Mouse (Mus musculus): ENCODE data around the gene Vav2. TPM values are rescaled to one million over a fixed set of nuclear protein-coding genes. Genes with fewer than 3 reads are reported as not detected.

Vav2 gene
- total RNA-seq, 2 experiments from 2014 or later: 0.77 to 1.7 TPM

- no peak for ATAC-seq (replicated peaks; ENCODE audit: low FRiP score, poor library complexity, severe bottlenecking)
Measured at GRCm38 (mm10) chr2:27377876-27378275, 49.0 kb downstream of the Vav2 start.

- no peak for ATAC-seq (replicated peaks; ENCODE audit: low FRiP score, poor library complexity, severe bottlenecking)
Measured at GRCm38 (mm10) chr2:27377164-27377563, 49.7 kb downstream of the Vav2 start.

GRCm38 (mm10) chr2:27375141-27375540 lies 51.7 kb downstream of the Vav2 start:
- no peak for ATAC-seq (replicated peaks; ENCODE audit: low FRiP score, poor library complexity, severe bottlenecking)

GRCm38 (mm10) chr2:27373349-27373748 lies 53.5 kb downstream of the Vav2 start:
- ATAC-seq (replicated peaks; ENCODE audit: low FRiP score, poor library complexity, severe bottlenecking): no peak

GRCm38 (mm10) chr2:27371450-27371849 lies 55.4 kb downstream of the Vav2 start:
- no peak for ATAC-seq (replicated peaks; ENCODE audit: low FRiP score, poor library complexity, severe bottlenecking)

GRCm38 (mm10) chr2:27368980-27369379 lies 57.9 kb downstream of the Vav2 start:
- ATAC-seq (replicated peaks; ENCODE audit: low FRiP score, poor library complexity, severe bottlenecking): no peak

GRCm38 (mm10) chr2:27365296-27365695 lies 61.5 kb downstream of the Vav2 start:
- no peak for ATAC-seq (replicated peaks; ENCODE audit: low FRiP score, poor library complexity, severe bottlenecking)

- no peak for ATAC-seq (replicated peaks; ENCODE audit: low FRiP score, poor library complexity, severe bottlenecking)
Measured at GRCm38 (mm10) chr2:27361786-27362185, 65.0 kb downstream of the Vav2 start.

DNA sequence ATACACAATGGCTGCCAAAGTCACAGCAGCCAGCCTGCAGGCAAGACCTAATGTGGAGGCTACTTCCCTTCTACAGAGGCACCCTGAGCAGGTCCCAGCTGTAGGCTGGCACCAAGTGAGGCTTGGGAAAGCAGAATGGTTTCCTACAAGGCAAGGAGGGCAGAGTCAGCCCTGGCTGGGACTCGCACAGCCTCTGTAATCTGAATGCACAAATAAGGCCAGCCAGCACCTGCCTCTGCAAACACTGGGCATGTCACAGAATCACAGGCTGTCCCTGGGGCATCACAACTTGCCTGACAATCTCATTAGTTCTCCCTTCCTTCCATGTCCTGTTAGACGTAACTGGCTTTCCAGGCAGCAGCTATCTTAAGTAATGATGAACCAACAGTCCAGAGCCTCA lies 68.4 kb downstream of the Vav2 start:
- no peak for ATAC-seq (replicated peaks; ENCODE audit: low FRiP score, poor library complexity, severe bottlenecking)

GRCm38 (mm10) chr2:27355684-27356083 lies 71.1 kb downstream of the Vav2 start:
- no peak for ATAC-seq (replicated peaks; ENCODE audit: low FRiP score, poor library complexity, severe bottlenecking)

DNA sequence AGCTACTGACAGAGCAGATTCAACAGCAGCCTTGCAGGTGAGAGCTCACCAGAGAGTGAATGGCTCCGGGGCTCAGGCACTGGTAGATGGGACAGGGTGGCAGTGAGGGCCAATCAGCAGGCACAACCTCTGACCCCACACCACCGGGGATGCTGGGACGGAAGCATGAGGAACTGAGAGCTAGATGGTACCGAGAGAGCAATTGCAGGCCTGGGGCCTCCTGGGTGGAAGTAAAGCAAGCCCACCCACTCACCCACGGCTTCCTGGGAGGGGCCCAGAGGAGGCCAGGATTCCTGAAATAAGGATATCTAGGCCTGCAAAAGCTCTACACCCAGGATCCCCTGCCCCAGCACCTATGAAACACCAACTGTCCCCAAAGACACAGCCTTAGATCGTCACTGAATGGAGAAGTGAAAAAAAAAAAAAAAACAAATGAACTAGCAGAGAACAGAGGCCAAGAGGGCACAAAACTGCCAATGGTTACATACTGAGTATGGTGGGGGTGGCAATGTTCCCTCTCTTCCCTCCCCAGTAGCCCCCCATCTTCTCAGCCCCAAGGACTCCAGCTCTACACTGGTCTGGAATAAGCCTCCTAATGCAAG lies 72.1 kb downstream of the Vav2 start:
- no peak for ATAC-seq (replicated peaks; ENCODE audit: low FRiP score, poor library complexity, severe bottlenecking)

GRCm38 (mm10) chr2:27352720-27353119 lies 74.1 kb downstream of the Vav2 start:
- ATAC-seq (replicated peaks; ENCODE audit: low FRiP score, poor library complexity, severe bottlenecking): no peak

DNA sequence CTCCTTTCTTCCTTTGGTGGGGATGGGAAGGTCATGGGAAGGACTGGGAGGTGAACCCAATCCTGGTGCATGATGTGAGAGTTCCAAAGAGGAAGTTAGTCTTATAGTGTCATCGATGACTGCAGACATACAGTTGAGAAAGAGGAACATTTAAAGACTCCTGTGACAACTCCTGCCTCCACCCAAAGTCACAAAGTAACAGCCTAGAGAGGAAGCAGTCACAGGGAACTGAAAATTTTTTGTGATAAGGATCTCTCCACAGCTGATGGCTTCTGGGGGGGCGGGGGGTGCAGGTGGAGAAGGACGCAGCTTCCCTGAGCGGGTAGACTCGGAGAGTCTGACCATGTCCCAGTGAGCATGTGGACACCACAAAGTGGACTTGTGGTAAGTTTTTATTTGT lies 76.5 kb downstream of the Vav2 start:
- ATAC-seq (replicated peaks; ENCODE audit: low FRiP score, poor library complexity, severe bottlenecking): no peak

DNA sequence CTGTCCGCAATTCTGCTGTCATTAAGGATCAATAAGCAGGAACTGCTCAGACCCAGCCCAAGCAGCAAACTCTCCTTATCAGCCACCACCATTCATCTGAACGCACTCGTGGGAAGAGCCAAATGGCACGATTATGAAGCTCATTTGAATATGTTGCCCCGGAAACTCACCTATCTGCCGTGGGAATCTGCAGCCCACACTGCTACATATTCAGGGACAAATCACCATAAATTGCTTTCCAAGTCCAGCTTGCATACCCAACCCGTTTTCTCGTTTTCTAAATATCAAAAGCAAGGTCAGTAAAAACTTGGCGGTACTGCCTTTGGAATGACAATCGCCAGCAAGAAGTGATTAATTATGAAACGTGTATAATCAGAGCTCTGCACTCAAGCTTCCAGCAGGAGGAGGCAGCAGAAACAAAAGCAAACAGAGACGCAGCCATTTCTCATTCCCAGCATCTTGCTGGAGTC lies 82.8 kb downstream of the Vav2 start:
- no peak for ATAC-seq (replicated peaks; ENCODE audit: low FRiP score, poor library complexity, severe bottlenecking)

- no peak for ATAC-seq (replicated peaks; ENCODE audit: low FRiP score, poor library complexity, severe bottlenecking)
Measured at GRCm38 (mm10) chr2:27340682-27341081, 86.2 kb downstream of the Vav2 start.

GRCm38 (mm10) chr2:27339051-27339450 lies 87.8 kb downstream of the Vav2 start:
- ATAC-seq (replicated peaks; ENCODE audit: low FRiP score, poor library complexity, severe bottlenecking): no peak

- no peak for ATAC-seq (replicated peaks; ENCODE audit: low FRiP score, poor library complexity, severe bottlenecking)
Measured at GRCm38 (mm10) chr2:27337261-27337660, 89.6 kb downstream of the Vav2 start.

DNA sequence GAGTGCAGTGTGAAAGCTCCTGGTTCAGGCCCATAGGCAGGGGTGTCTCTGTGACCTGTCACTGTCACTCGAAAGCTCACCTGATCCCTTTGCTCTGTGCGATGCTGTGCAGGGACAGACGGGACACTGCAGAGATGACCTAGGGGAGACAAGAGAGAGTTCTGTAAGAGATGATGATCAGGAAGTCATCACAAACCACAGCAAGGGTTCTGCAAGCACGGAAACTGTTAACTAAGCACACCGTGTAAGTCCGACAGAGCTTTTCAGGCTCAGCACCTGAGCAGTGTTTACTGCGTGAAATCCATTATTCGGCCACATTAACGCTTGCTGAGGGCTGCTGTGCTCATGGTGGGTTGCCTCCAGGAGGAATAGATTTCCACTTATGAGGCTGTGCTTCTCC lies 90.2 kb downstream of the Vav2 start:
- no peak for ATAC-seq (replicated peaks; ENCODE audit: low FRiP score, poor library complexity, severe bottlenecking)

DNA sequence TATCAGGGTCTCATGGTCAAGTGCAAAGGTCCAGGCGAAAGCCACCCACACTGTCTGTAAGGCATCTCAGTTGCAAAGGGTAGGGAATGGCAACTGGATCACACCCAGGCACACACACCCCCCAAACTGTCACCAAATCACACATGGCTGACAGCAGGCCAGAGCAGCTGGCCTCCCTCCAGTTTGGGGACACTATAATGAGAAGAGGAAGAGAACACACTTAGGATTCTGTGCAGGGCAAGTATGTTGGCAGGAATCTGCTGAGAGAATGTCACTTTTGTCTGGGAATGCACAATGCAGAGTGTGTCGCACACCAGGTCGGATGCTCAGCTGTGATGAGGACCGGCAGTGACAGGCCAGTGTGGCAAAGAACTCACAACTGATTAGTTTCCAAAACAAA lies 92.0 kb downstream of the Vav2 start:
- no peak for ATAC-seq (replicated peaks; ENCODE audit: low FRiP score, poor library complexity, severe bottlenecking)

- no peak for ATAC-seq (replicated peaks; ENCODE audit: low FRiP score, poor library complexity, severe bottlenecking)
Measured at GRCm38 (mm10) chr2:27331560-27331959, 95.3 kb downstream of the Vav2 start.

- ATAC-seq (replicated peaks; ENCODE audit: low FRiP score, poor library complexity, severe bottlenecking): no peak
Measured at GRCm38 (mm10) chr2:27330446-27330845, 96.4 kb downstream of the Vav2 start.

DNA sequence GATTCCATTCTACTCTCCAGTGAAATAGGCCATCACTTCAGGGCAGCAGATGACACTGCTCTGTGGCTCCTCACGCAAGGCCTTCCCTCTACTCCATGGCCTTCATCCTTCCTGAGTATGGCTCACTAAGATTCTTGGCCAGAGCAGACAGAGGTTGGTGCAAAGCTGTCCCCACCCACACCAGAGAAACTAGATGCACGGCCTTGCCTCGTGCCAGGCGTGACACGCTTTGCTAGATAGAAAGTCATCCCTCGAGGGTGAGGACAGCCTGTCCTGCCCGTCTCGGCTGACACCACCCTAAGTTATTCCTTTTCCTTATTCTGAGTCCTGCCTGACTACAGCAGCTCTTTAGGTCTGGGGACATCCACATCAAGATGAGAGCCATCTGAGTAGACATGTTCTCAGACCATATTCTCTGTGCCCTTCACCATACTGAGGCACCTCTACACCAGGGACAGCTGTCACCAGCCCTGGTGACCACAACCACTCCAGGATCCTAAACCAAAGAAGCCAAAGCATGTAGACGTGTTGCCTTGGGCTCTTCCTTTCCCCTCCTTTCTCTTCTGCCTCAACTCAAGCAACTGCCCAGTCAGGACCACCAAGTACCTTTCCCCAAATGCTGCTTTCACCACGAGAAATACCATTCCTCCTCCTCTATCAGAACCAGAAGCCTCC lies 97.3 kb downstream of the Vav2 start:
- ATAC-seq (replicated peaks; ENCODE audit: low FRiP score, poor library complexity, severe bottlenecking): no peak

Measured in erythroblast, adult 5-6 weeks (primary cell).